Mouse (Mus musculus): ENCODE data around the gene Sergef. TPM values are rescaled to one million over a fixed set of nuclear protein-coding genes. Genes with fewer than 3 reads are reported as not detected.

Gene Sergef
- total and polyA plus RNA-seq, 3 experiments, result 2.9 to 5.1 (median 3.6) TPM

DNA sequence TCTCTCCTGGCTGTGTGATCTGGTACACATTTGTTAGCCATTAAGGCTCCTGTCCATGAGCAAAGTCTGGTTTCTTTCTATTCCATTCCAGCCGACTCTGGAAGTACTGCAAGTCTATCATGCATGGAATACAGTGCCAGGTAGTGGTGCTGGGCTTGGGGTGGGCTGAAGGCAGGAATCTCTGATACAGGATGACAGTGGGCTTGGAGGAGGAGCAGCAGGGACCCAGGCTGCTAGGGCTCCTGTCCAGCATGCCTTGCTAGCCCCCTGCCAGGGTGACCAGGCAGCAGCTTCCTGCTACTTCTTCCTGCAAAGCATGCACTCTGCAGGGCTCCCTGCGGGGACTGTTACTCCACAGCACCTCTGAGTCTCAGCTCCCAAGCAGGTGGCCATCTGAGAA is 128.8 kb downstream of the Sergef start:
- H3K4me1 ChIP-seq (ENCODE audit: control insufficient read depth, insufficient read depth, low read length), result no peaks in the 10 kb centered on the region
- intact Hi-C loops (cut with DNase I), result no loop called here
- no peak overlapping the region for H3K27ac ChIP-seq
- H3K4me3 ChIP-seq, result no peak overlapping the region
- H3K36me3 ChIP-seq (ENCODE audit: control insufficient read depth, insufficient read depth, low read length), result no peaks in the 10 kb centered on the region
- H3K9ac ChIP-seq (ENCODE audit: low read depth, low read length), result no peak overlapping the region
- no peak for TF ChIP-seq CTCF (IDR thresholded peaks at IDR 0.05)
- TF ChIP-seq EP300 (IDR thresholded peaks at IDR 0.05; ENCODE audit: insufficient read depth, low read depth, low read length), result no peak
- TF ChIP-seq POLR2A (IDR thresholded peaks at IDR 0.05; ENCODE audit: insufficient read depth, low read depth, low read length), result no peak
- H3K27me3 ChIP-seq (ENCODE audit: control insufficient read depth, insufficient read depth, low read length), result no peaks in the 10 kb centered on the region
- 51% methylated on average over 2 of the region's 2 CpGs for WGBS
- no peaks in the 10 kb centered on the region for H3K79me2 ChIP-seq (replicated peaks; ENCODE audit: control insufficient read depth, insufficient read depth, low read length)
- no peak for DNase-seq

DNA sequence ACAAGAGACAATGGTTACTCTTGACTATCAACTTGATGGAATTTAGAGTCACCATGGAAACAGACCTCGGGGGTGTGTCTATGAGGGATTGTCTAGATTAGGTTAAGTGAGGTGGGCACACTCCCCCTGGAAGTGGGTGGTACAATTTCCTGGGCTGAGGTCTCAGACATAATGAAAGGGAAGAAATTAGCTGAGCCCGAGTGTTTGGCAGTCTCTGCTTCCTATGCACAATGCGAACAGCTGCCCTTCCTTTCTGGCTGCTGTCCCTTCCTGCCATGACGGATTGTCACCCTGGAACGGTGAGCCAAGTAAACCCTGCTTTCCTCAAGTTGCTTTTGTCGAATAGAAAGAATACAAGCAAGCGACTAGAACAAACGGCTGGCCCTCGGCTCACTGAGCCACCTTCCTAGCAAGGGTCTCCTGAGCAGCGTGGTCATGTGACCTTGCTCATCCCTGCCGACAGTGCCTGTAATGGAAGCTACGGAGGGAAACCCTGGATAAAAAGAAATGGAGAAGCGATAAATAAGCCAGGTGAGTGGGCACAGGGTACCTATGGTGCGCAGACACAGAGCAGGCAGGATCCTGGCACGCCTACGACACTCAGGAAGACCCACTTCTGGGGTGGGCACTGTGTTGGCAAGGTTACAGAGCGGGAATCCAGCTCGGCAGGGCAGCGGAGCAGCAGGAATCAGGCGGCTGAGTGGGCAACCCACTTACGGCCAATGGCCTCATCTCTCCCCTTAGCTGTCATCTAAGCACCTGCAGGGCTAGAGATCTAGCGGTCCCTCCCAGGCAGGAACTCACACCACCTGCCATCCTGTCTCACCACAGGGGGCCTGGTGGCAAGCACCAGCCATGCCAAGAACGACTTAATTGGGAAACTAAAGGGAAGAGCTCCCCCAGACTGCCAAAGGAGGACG is 130.0 kb downstream of the Sergef start:
- no peaks in the 10 kb centered on the region for H3K36me3 ChIP-seq (ENCODE audit: control insufficient read depth, insufficient read depth, low read length)
- TF ChIP-seq POLR2A (IDR thresholded peaks at IDR 0.05; ENCODE audit: insufficient read depth, low read depth, low read length) (no peak), CTCF (IDR thresholded peaks at IDR 0.05) (no peak), EP300 (IDR thresholded peaks at IDR 0.05; ENCODE audit: insufficient read depth, low read depth, low read length) (no peak)
- no peaks in the 10 kb centered on the region for H3K79me2 ChIP-seq (replicated peaks; ENCODE audit: control insufficient read depth, insufficient read depth, low read length)
- H3K4me1 ChIP-seq (ENCODE audit: control insufficient read depth, insufficient read depth, low read length), result no peaks in the 10 kb centered on the region
- H3K4me3 ChIP-seq, result no peak overlapping the region
- DNase-seq, result peak in 1 of 2 experiments; percentile 23
- 63% methylated on average over 24 of the region's 24 CpGs for WGBS
- no peak overlapping the region for H3K9ac ChIP-seq (ENCODE audit: low read depth, low read length)
- no peaks in the 10 kb centered on the region for H3K27me3 ChIP-seq (ENCODE audit: control insufficient read depth, insufficient read depth, low read length)
- intact Hi-C loops (cut with DNase I), result no loop called here
- no peak overlapping the region for H3K27ac ChIP-seq

DNA sequence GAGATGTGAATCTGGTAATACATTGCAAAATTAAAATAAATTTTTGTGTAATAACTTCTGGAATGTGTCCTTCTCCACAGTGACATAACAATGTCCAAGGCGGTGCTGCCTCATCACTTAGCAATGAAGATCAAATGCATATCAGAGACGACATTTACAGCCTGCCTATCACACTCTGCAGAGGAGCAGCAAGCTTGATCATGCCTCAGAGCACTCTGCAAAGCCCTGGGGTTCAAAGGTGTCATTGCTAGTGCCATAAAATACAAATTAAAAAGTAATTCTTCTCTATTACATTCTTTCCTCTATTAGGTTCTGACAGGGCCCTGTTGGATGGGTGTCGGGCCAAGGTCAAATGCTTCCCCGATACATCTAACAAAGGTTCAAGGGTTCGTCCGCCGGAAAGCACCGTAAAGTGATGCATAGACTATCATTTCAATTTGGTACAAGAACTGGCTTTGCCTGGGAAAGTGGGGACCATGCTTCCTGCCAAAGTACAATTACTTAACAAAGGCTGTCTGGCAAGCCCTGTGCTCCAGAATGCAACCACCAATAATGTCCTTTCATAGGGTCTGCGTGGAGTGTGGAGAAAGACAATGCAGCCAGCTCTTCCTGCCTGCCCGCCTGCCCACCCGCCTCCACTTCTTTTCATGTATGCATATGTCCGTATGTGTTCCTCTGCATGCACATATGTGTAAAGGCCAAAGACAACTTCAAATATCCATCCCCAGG is 130.9 kb downstream of the Sergef start:
- no peak overlapping the region for H3K4me3 ChIP-seq
- intact Hi-C loops (cut with DNase I), result no loop called here
- no peaks in the 10 kb centered on the region for H3K79me2 ChIP-seq (replicated peaks; ENCODE audit: control insufficient read depth, insufficient read depth, low read length)
- 85% methylated on average over 12 of the region's 12 CpGs for WGBS
- H3K4me1 ChIP-seq (ENCODE audit: control insufficient read depth, insufficient read depth, low read length), result no peaks in the 10 kb centered on the region
- TF ChIP-seq CTCF (IDR thresholded peaks at IDR 0.05) (no peak), POLR2A (IDR thresholded peaks at IDR 0.05; ENCODE audit: insufficient read depth, low read depth, low read length) (no peak), EP300 (IDR thresholded peaks at IDR 0.05; ENCODE audit: insufficient read depth, low read depth, low read length) (no peak)
- H3K27me3 ChIP-seq (ENCODE audit: control insufficient read depth, insufficient read depth, low read length), result no peaks in the 10 kb centered on the region
- H3K36me3 ChIP-seq (ENCODE audit: control insufficient read depth, insufficient read depth, low read length), result no peaks in the 10 kb centered on the region
- no peak overlapping the region for H3K9ac ChIP-seq (ENCODE audit: low read depth, low read length)
- H3K27ac ChIP-seq, result no peak overlapping the region
- no peak for DNase-seq

DNA sequence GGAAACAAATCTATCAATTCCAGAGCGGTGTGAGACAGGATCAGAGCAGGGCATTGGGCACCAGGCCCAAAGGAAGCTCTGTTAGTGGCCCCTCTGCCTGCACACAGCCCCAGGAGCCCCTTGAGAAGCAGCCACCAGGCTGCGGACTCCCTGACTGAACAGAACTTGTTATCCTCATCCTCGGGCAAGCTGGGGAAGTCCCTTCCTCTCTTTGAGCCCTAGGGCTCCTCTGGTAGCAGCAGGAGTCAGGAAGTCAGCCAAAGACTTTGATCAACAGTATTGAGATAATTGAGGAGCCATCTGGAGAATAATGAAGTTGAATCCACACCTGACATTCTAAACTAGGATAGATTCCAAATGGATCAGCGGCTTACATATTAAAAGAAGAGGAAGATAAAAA is 135.4 kb downstream of the Sergef start:
- intact Hi-C loops (cut with DNase I), result no loop called here
- no peaks in the 10 kb centered on the region for H3K79me2 ChIP-seq (replicated peaks; ENCODE audit: control insufficient read depth, insufficient read depth, low read length)
- no peak for TF ChIP-seq CTCF (IDR thresholded peaks at IDR 0.05)
- no peak for TF ChIP-seq POLR2A (IDR thresholded peaks at IDR 0.05; ENCODE audit: insufficient read depth, low read depth, low read length)
- TF ChIP-seq EP300 (IDR thresholded peaks at IDR 0.05; ENCODE audit: insufficient read depth, low read depth, low read length), result no peak
- no peak for DNase-seq
- no peak overlapping the region for H3K9ac ChIP-seq (ENCODE audit: low read depth, low read length)
- H3K27ac ChIP-seq, result no peak overlapping the region
- H3K4me3 ChIP-seq, result no peak overlapping the region
- no peaks in the 10 kb centered on the region for H3K27me3 ChIP-seq (ENCODE audit: control insufficient read depth, insufficient read depth, low read length)
- WGBS, result 49% methylated on average over 4 of the region's 4 CpGs
- no peaks in the 10 kb centered on the region for H3K4me1 ChIP-seq (ENCODE audit: control insufficient read depth, insufficient read depth, low read length)
- no peaks in the 10 kb centered on the region for H3K36me3 ChIP-seq (ENCODE audit: control insufficient read depth, insufficient read depth, low read length)

DNA sequence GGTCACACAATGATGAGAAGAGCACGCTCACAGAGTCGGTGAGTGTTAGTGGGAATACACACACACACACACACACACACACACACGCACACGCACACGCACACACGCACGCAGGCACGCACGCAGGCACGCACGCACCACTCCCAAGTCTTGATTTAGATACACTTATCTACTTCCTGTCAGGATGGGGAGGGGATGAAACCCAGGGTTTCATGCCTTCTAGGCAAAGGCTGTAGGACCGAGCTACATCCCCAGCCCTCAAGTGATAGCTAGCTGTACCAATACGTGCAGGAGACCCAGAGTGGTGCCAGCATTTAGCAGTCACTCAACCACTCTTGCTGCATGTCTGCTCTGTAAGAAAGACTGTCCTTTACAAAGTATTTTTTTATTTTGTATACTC is 137.0 kb downstream of the Sergef start:
- Histone ChIP-seq H3K79me2 (replicated peaks; ENCODE audit: control insufficient read depth, insufficient read depth, low read length) (no peaks in the 10 kb centered on the region), H3K27ac (no peak overlapping the region), H3K36me3 (ENCODE audit: control insufficient read depth, insufficient read depth, low read length) (no peaks in the 10 kb centered on the region), H3K27me3 (ENCODE audit: control insufficient read depth, insufficient read depth, low read length) (no peaks in the 10 kb centered on the region), H3K4me3 (no peak overlapping the region), H3K4me1 (ENCODE audit: control insufficient read depth, insufficient read depth, low read length) (no peaks in the 10 kb centered on the region), H3K9ac (ENCODE audit: low read depth, low read length) (no peak overlapping the region)
- intact Hi-C loops (cut with DNase I), result no loop called here
- TF ChIP-seq CTCF (IDR thresholded peaks at IDR 0.05), result no peak
- TF ChIP-seq EP300 (IDR thresholded peaks at IDR 0.05; ENCODE audit: insufficient read depth, low read depth, low read length), result no peak
- no peak for TF ChIP-seq POLR2A (IDR thresholded peaks at IDR 0.05; ENCODE audit: insufficient read depth, low read depth, low read length)
- DNase-seq, result no peak
- 43% methylated on average over 13 of the region's 13 CpGs for WGBS

DNA sequence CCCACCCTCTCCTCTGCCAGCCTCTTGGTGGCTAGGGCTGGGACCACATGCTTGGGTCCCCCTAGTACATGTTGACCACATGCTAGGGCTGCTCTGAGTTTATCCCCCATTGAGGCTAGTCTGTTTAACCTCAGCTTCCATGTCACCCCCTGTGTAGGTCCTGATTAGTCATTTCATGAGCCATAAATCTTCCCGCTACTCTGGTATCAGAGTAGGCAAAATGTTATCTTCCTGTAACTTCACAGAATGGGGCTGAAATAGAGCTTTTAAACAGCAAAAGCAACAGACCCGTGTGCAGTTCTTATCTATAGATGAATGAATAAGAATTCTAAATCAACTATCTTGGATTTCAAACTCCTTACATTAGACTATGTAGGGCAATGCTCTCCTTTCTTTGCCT is 138.1 kb downstream of the Sergef start:
- intact Hi-C loops (cut with DNase I), result no loop called here

More for the DNA sequence above, 138.1 kb downstream of the Sergef start:
- H3K9ac ChIP-seq (ENCODE audit: low read depth, low read length), result no peak overlapping the region
- H3K36me3 ChIP-seq (ENCODE audit: control insufficient read depth, insufficient read depth, low read length), result no peaks in the 10 kb centered on the region
- H3K4me3 ChIP-seq, result no peak overlapping the region
- 66% methylated on average over 2 of the region's 2 CpGs for WGBS
- no peaks in the 10 kb centered on the region for H3K27me3 ChIP-seq (ENCODE audit: control insufficient read depth, insufficient read depth, low read length)
- DNase-seq, result no peak
- no peak for TF ChIP-seq POLR2A (IDR thresholded peaks at IDR 0.05; ENCODE audit: insufficient read depth, low read depth, low read length)
- H3K27ac ChIP-seq, result no peak overlapping the region
- no peaks in the 10 kb centered on the region for H3K79me2 ChIP-seq (replicated peaks; ENCODE audit: control insufficient read depth, insufficient read depth, low read length)
- no peaks in the 10 kb centered on the region for H3K4me1 ChIP-seq (ENCODE audit: control insufficient read depth, insufficient read depth, low read length)
